Mouse (Mus musculus): ENCODE data around the gene Rbm47. TPM values are rescaled to one million over a fixed set of nuclear protein-coding genes. Genes with fewer than 3 reads are reported as not detected.
A peak's percentile ranks its signal among the peaks of the same experiment; 100 is the strongest.

Rbm47 gene
- polyA plus RNA-seq, 1 experiment from 2014 or later: 75.0 TPM

DNA sequence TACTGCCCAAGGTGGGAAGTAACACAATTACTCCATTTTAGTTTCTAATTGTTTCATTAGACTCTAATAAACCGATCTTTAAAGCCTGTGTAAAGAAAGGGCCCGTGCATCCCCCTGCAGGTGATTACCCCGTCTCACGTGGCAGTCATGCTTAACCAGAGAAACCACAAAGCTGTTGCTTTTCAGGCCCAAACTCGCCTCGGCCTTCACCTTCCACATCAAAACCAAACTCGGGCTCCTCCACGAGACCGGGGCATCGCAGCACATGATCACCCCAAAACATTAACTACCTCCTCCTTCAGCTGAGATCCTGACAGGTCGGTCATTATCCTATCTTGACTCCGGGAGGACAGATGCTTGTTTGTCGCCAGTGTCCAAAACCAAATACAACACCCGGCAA lies 58.2 kb downstream of the Rbm47 start:
- Histone ChIP-seq H3K9ac (replicated peaks; ENCODE audit: low read length) (no peak overlapping the region), H3K9me3 (ENCODE audit: low read length) (no peaks in the 10 kb centered on the region), H3K27me3 (ENCODE audit: insufficient read depth, low read length) (no peaks in the 10 kb centered on the region), H3K36me3 (ENCODE audit: insufficient read depth, low read length) (no peaks in the 10 kb centered on the region), H3K4me1 (ENCODE audit: insufficient read depth, low read length) (peaks cover 5% of the 10 kb centered on the region), H3K4me3 (ENCODE audit: low read length) (no peak overlapping the region), H3K4me2 (replicated peaks; ENCODE audit: low read depth, low read length) (peak overlapping the region; percentile 24; the same call in 1 of the 2 replicates), H3K27ac (ENCODE audit: low read length) (peak overlapping the region; percentile 74)
- ATAC-seq (ENCODE audit: low FRiP score, low TSS enrichment): no peak
- 47% methylated on average over 14 of the region's 14 CpGs for WGBS

DNA sequence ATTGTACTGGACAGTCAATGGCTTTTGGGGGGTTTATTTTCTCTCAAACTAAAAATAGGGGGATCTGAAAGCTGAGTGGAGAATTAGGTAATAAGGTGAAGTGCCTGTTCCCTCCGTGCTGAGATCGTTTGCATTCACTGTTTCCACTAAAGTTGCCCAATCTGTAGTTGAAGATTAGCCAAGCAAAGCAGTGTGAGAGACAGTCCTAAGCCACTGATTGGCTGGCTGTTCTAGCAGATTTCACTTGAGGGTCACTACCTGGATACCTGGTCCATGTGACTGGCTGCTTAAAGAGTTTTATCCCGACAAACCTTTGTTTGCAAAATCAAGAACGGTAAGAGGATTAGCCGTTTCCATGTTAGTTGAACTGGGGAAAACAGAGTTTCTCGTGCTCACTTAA lies 58.7 kb downstream of the Rbm47 start:
- ATAC-seq (ENCODE audit: low FRiP score, low TSS enrichment): peak; percentile 85
- no peak overlapping the region for H3K4me3 ChIP-seq (ENCODE audit: low read length)
- peak overlapping the region; percentile 74 for H3K27ac ChIP-seq (ENCODE audit: low read length)
- H3K9me3 ChIP-seq (ENCODE audit: low read length): no peaks in the 10 kb centered on the region
- H3K4me2 ChIP-seq (replicated peaks; ENCODE audit: low read depth, low read length): peak overlapping the region; percentile 24; the same call in 1 of the 2 replicates
- peaks cover 5% of the 10 kb centered on the region for H3K4me1 ChIP-seq (ENCODE audit: insufficient read depth, low read length)
- no peak overlapping the region for H3K9ac ChIP-seq (replicated peaks; ENCODE audit: low read length)
- H3K27me3 ChIP-seq (ENCODE audit: insufficient read depth, low read length): no peaks in the 10 kb centered on the region
- WGBS: 47% methylated on average over 6 of the region's 6 CpGs
- H3K36me3 ChIP-seq (ENCODE audit: insufficient read depth, low read length): no peaks in the 10 kb centered on the region

DNA sequence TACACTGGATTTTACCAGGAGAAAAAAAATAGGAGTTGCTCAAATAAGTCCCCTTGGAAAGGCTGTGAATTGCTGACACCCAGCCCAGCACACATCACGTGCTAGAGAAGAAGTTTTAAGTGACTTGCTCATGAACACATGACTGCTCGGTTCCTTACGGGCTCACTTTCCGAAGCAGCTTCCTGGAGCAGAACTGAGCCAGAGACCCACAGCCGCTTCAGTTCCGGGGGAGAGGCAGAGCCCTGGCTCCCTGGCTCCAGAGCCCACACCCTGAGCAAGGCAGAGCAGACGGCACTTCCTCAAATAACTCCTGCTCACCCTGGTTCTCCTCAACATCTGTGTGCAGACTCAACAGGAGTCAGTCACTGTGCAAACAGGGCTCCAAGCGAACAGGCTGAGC lies 60.9 kb downstream of the Rbm47 start:
- H3K4me2 ChIP-seq (replicated peaks; ENCODE audit: low read depth, low read length): no peak overlapping the region; the same call in 1 of the 2 replicates
- H3K27ac ChIP-seq (ENCODE audit: low read length): no peak overlapping the region
- WGBS: 30% methylated on average over 8 of the region's 8 CpGs
- H3K27me3 ChIP-seq (ENCODE audit: insufficient read depth, low read length): no peaks in the 10 kb centered on the region
- no peaks in the 10 kb centered on the region for H3K36me3 ChIP-seq (ENCODE audit: insufficient read depth, low read length)
- no peak overlapping the region for H3K9ac ChIP-seq (replicated peaks; ENCODE audit: low read length)
- no peak overlapping the region for H3K4me3 ChIP-seq (ENCODE audit: low read length)
- ATAC-seq (ENCODE audit: low FRiP score, low TSS enrichment): 0 out of 2 replicates have a peak, but pooled peaks have one; percentile 57
- peaks cover 5% of the 10 kb centered on the region for H3K4me1 ChIP-seq (ENCODE audit: insufficient read depth, low read length)
- no peaks in the 10 kb centered on the region for H3K9me3 ChIP-seq (ENCODE audit: low read length)

DNA sequence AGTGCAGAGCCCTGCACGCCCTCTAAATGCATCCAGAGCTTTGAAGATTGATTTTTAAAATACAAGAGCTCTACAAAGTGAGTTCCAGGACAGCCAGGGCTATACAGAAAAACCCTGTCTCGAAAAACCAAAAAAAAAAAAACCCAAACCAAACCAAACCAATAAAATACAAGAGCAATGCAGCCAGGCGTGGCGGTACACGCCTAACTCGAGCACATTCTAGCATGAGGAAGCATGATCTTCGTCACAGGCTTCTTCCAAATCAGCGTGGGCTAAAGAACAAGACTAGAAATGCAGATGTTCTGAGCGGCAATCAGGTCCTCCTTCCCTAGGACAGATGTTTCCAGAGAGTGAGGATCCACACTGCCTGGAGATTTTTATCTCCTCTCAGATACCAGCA lies 66.5 kb downstream of the Rbm47 start:
- no peak overlapping the region for H3K9ac ChIP-seq (replicated peaks; ENCODE audit: low read length)
- no peaks in the 10 kb centered on the region for H3K27me3 ChIP-seq (ENCODE audit: insufficient read depth, low read length)
- ATAC-seq (ENCODE audit: low FRiP score, low TSS enrichment): no peak
- no peaks in the 10 kb centered on the region for H3K4me1 ChIP-seq (ENCODE audit: insufficient read depth, low read length)
- H3K4me3 ChIP-seq (ENCODE audit: low read length): no peak overlapping the region
- no peaks in the 10 kb centered on the region for H3K36me3 ChIP-seq (ENCODE audit: insufficient read depth, low read length)
- H3K9me3 ChIP-seq (ENCODE audit: low read length): no peaks in the 10 kb centered on the region
- 77% methylated on average over 9 of the region's 9 CpGs for WGBS
- H3K27ac ChIP-seq (ENCODE audit: low read length): no peak overlapping the region
- no peak overlapping the region for H3K4me2 ChIP-seq (replicated peaks; ENCODE audit: low read depth, low read length)

DNA sequence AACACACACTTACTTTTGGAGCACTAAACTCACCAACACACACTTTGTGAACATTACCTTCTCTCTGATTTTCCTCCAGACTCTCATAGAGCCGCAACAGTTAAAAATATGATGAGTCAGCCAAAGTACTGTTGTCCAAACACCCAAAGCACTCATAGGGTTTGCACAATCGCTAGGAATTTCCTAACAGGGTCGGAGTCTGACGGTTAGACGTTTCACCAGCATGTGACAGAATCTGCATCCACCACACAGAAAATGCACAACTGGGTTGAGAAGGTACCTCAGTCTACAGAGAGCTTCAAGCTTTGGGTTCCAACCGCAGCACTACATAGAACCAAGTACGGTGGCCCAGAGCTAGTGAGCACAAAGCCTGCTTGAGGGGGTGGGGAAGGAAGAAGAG lies 67.0 kb downstream of the Rbm47 start:
- Histone ChIP-seq H3K9me3 (ENCODE audit: low read length) (no peaks in the 10 kb centered on the region), H3K4me3 (ENCODE audit: low read length) (no peak overlapping the region), H3K9ac (replicated peaks; ENCODE audit: low read length) (no peak overlapping the region), H3K4me2 (replicated peaks; ENCODE audit: low read depth, low read length) (no peak overlapping the region), H3K36me3 (ENCODE audit: insufficient read depth, low read length) (no peaks in the 10 kb centered on the region), H3K27ac (ENCODE audit: low read length) (no peak overlapping the region), H3K4me1 (ENCODE audit: insufficient read depth, low read length) (no peaks in the 10 kb centered on the region), H3K27me3 (ENCODE audit: insufficient read depth, low read length) (no peaks in the 10 kb centered on the region)
- no peak for ATAC-seq (ENCODE audit: low FRiP score, low TSS enrichment)
- 82% methylated on average over 7 of the region's 7 CpGs for WGBS

DNA sequence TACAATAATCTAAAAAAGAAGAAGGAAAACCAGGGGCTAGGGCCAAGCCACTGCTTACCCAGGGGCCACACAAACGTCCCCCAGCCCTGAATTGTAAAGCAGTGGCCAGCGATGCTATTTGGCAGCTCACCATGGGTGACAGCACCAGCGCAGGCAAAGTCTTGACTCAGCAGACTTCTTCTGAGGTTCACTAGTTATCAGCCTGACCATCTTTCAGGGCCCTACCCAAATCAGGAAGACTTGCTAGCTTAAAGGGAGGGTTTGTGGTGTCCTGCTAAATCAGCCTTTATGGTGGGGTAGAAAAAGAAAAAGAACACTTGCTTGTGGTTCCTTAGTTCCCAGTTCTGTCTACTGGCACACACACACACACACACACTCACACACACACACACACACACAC lies 67.6 kb downstream of the Rbm47 start:
- WGBS: 75% methylated on average over 3 of the region's 3 CpGs
- no peak for ATAC-seq (ENCODE audit: low FRiP score, low TSS enrichment)
- Histone ChIP-seq H3K4me1 (ENCODE audit: insufficient read depth, low read length) (no peaks in the 10 kb centered on the region), H3K9me3 (ENCODE audit: low read length) (no peaks in the 10 kb centered on the region), H3K27me3 (ENCODE audit: insufficient read depth, low read length) (no peaks in the 10 kb centered on the region), H3K9ac (replicated peaks; ENCODE audit: low read length) (no peak overlapping the region), H3K27ac (ENCODE audit: low read length) (no peak overlapping the region), H3K4me3 (ENCODE audit: low read length) (no peak overlapping the region), H3K36me3 (ENCODE audit: insufficient read depth, low read length) (no peaks in the 10 kb centered on the region), H3K4me2 (replicated peaks; ENCODE audit: low read depth, low read length) (no peak overlapping the region)

DNA sequence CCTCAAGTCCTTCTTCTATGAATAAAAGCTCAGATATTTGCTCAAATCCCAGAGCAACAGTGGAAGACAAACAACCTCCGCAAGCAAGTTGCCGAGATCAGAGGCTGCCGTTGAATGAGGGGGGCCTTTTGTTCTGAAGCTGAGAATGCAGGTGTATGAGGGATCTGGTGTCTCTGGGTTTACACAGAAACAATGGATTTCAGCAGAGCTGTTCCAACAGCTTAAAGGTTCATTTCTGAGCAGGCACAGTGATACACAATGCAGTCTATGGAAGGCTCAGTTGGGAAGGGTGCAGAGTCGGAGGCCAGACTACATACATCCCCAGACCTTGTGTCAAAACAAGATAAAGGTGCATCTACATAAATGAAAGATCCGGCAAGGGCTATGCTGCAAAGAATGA lies 69.5 kb downstream of the Rbm47 start:
- Histone ChIP-seq H3K9me3 (ENCODE audit: low read length) (no peaks in the 10 kb centered on the region), H3K4me1 (ENCODE audit: insufficient read depth, low read length) (peaks cover 13% of the 10 kb centered on the region), H3K27ac (ENCODE audit: low read length) (no peak overlapping the region), H3K36me3 (ENCODE audit: insufficient read depth, low read length) (no peaks in the 10 kb centered on the region), H3K9ac (replicated peaks; ENCODE audit: low read length) (no peak overlapping the region), H3K27me3 (ENCODE audit: insufficient read depth, low read length) (no peaks in the 10 kb centered on the region), H3K4me3 (ENCODE audit: low read length) (no peak overlapping the region), H3K4me2 (replicated peaks; ENCODE audit: low read depth, low read length) (no peak overlapping the region)
- WGBS: 79% methylated on average over 5 of the region's 5 CpGs
- ATAC-seq (ENCODE audit: low FRiP score, low TSS enrichment): no peak

DNA sequence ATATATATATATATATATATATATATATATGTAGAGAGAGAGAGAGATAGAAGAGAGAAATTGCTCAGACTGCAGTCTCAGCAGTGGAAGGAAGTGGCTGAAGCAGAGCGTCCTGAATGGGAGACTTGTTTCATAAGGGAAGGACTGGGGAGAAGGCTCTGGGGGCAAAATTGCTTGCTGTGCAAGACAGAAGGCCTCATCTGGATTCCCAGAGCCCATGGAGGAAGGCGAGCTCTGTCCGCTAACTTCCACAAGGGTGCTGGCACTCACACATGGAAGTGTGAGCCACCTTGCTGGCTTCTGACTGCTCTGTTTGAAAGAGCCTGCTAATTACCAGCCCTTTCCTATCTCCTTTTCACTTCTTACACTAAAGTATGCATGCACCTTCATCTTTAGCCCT lies 70.1 kb downstream of the Rbm47 start:
- no peak overlapping the region for H3K4me3 ChIP-seq (ENCODE audit: low read length)
- no peak overlapping the region for H3K27ac ChIP-seq (ENCODE audit: low read length)
- no peak for ATAC-seq (ENCODE audit: low FRiP score, low TSS enrichment)
- no peaks in the 10 kb centered on the region for H3K36me3 ChIP-seq (ENCODE audit: insufficient read depth, low read length)
- WGBS: 86% methylated on average over 3 of the region's 3 CpGs
- H3K4me2 ChIP-seq (replicated peaks; ENCODE audit: low read depth, low read length): no peak overlapping the region
- no peaks in the 10 kb centered on the region for H3K27me3 ChIP-seq (ENCODE audit: insufficient read depth, low read length)
- no peaks in the 10 kb centered on the region for H3K9me3 ChIP-seq (ENCODE audit: low read length)
- H3K9ac ChIP-seq (replicated peaks; ENCODE audit: low read length): no peak overlapping the region
- peaks cover 19% of the 10 kb centered on the region for H3K4me1 ChIP-seq (ENCODE audit: insufficient read depth, low read length)

DNA sequence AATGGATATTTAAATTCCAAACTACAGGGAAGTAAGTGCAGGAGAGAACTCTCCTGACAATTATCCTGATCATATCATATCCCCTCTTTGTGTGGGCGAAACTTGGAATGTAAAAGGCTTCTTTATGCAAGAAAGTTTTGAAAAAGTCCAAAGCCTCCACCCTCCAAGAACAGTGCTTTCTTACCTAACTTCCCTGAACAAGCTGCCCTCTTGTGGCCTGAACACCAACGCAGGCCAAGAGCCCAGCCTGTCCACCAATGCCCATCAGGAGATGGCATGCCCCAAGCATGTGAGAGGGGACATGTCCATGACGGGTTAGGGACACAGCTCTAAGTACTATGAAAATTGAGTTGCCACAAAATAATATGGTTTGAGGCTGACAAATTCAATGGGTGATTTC lies 71.3 kb downstream of the Rbm47 start:
- no peak for ATAC-seq (ENCODE audit: low FRiP score, low TSS enrichment)
- Histone ChIP-seq H3K4me2 (replicated peaks; ENCODE audit: low read depth, low read length) (no peak overlapping the region), H3K36me3 (ENCODE audit: insufficient read depth, low read length) (no peaks in the 10 kb centered on the region), H3K9me3 (ENCODE audit: low read length) (no peaks in the 10 kb centered on the region), H3K9ac (replicated peaks; ENCODE audit: low read length) (no peak overlapping the region), H3K27me3 (ENCODE audit: insufficient read depth, low read length) (no peaks in the 10 kb centered on the region), H3K4me3 (ENCODE audit: low read length) (no peak overlapping the region), H3K4me1 (ENCODE audit: insufficient read depth, low read length) (peaks cover 26% of the 10 kb centered on the region), H3K27ac (ENCODE audit: low read length) (no peak overlapping the region)
- 72% methylated on average over 3 of the region's 3 CpGs for WGBS

DNA sequence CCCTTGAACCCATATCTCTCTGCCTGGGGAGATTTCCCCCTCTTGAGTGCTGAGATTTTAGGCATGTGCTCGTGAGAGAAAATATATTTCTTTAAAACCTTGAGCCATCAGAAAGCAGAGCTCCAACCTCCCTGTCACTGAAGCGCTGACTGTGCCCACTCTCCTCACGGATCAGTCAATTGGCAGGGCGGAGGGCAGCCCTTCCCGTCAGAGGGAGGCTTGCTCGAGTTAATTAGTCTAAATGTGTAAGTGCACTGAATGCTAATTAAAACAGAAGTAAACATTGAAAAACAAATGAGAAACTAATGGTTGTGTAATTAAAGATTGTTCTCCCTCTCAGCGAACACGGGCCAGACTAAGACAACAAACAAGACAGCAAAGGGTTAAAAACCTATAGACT lies 72.6 kb downstream of the Rbm47 start:
- no peaks in the 10 kb centered on the region for H3K27me3 ChIP-seq (ENCODE audit: insufficient read depth, low read length)
- H3K9ac ChIP-seq (replicated peaks; ENCODE audit: low read length): no peak overlapping the region
- H3K36me3 ChIP-seq (ENCODE audit: insufficient read depth, low read length): no peaks in the 10 kb centered on the region
- no peak overlapping the region for H3K4me3 ChIP-seq (ENCODE audit: low read length)
- no peak overlapping the region for H3K27ac ChIP-seq (ENCODE audit: low read length)
- H3K4me1 ChIP-seq (ENCODE audit: insufficient read depth, low read length): peaks cover 26% of the 10 kb centered on the region
- no peaks in the 10 kb centered on the region for H3K9me3 ChIP-seq (ENCODE audit: low read length)
- no peak overlapping the region for H3K4me2 ChIP-seq (replicated peaks; ENCODE audit: low read depth, low read length)
- ATAC-seq (ENCODE audit: low FRiP score, low TSS enrichment): no peak
- 67% methylated on average over 8 of the region's 8 CpGs for WGBS
